Mouse (Mus musculus) megakaryocyte, embryonic 14.5 days (primary cell): ENCODE measurements at regions not wholly inside any gene's neighbourhood (a gene's known extent, or its start where the extent isn't known, plus 50 kb on each side); places are given as distances from the start of the nearest gene placed in this dataset.

ENCODE experiments used
- H3K27me3 ChIP-seq: replicated peaks from 2 replicates; pipeline ENCODE3; 2012; ENCODE audit warnings: inconsistent platforms
- H3K36me3 ChIP-seq: replicated peaks from 2 replicates; pipeline ENCODE3; 2012; ENCODE audit warnings: low read length, inconsistent platforms, mixed read lengths
- H3K4me1 ChIP-seq: 2 replicates; pipeline ENCODE4 v1.6.1; 2012; ENCODE audit warnings: inconsistent platforms
- H3K4me3 ChIP-seq: replicated peaks from 2 replicates; pipeline ENCODE3; 2012; ENCODE audit warnings: moderate library complexity, mild to moderate bottlenecking, inconsistent platforms
- H3K9me3 ChIP-seq: 2 replicates; pipeline ENCODE4 v1.6.1; 2012; ENCODE audit warnings: inconsistent platforms
- FLI1 ChIP-seq: IDR thresholded peaks from 2 replicates; pipeline ENCODE4 v1.6.1; 2012; ENCODE audit warnings: low read length, inconsistent platforms, mixed read lengths
- GATA1 ChIP-seq: IDR thresholded peaks from 3 replicates; pipeline ENCODE4 v1.6.1; 2012; ENCODE audit warnings: mixed read lengths, low read length, inconsistent platforms, borderline replicate concordance

DNA sequence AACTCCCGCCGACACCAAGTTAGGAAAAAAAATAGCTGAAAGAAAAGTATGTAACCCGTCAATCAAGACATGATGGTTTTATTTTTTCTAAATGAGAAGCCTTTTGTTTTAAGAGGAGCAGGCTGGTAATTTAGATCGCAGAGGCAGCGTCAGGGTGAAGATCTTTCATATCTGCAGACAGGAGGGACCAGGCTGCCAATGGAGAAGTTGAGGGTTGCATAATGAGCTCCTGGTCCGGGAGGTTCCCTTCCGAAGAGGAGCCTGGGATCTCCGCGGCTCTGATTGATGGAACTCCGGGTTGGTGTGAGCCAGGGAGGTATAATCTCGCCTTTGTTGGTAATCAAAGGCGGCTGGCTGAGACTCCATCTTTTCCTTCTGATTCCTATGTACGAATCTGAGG is 168.8 kb upstream of the Mvb12b start:
- TF ChIP-seq GATA1 (no peak), FLI1 (no peak)
- Histone ChIP-seq H3K4me1 (peaks cover 9% of the 10 kb centered on the region), H3K36me3 (no peaks in the 10 kb centered on the region), H3K4me3 (no peak overlapping the region), H3K9me3 (peaks cover 24% of the 10 kb centered on the region), H3K27me3 (peaks cover 15% of the 10 kb centered on the region)

DNA sequence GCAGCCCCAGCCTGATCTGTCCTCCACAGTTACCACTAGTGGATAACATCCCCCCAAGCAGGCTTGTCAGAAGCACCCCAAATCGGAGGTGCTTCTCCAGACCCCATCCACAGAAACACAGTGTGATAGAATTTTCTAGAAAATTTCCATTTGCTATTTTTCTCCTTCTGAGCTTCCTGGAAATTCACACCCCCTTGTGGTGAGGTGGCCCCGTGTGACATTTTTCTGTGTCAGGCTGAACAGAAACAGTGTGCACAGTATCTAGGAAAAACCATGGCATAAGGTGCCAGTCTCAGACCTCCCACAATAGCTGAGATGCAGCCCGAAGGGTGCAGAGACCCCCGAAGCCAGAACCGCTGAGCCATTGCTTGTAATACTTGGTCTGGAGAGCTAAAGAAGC is 155.3 kb upstream of the Mvb12b start:
- H3K27me3 ChIP-seq, result peaks cover 30% of the 10 kb centered on the region
- H3K4me1 ChIP-seq, result peaks cover 4% of the 10 kb centered on the region; the same call in 1 of the 2 replicates
- H3K4me3 ChIP-seq, result no peak overlapping the region
- no peak for TF ChIP-seq GATA1
- TF ChIP-seq FLI1, result no peak
- peaks cover 8% of the 10 kb centered on the region for H3K9me3 ChIP-seq
- no peaks in the 10 kb centered on the region for H3K36me3 ChIP-seq

DNA sequence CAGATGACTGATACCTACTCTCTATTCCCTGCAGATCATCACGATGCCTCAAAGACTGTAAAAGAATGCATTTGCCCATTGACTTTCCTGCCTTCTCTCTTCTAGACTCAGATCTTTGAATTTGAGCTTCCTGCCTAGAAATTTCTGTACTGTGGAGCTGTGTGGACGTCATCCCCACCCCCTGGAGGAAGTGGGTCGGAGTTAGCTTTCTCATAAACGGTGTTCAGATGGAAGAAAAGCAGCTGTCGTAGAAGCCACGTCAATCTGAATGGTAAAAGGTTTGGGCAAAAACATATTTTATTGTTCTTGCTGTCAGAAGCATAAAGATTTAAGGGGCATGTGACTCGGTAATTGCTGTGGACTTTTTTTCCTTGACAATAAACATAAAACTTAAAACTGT is 154.6 kb upstream of the Mvb12b start:
- TF ChIP-seq GATA1, result no peak
- TF ChIP-seq FLI1, result no peak
- Histone ChIP-seq H3K4me1 (peaks cover 4% of the 10 kb centered on the region; the same call in 1 of the 2 replicates), H3K9me3 (peaks cover 2% of the 10 kb centered on the region), H3K27me3 (peaks cover 32% of the 10 kb centered on the region), H3K36me3 (no peaks in the 10 kb centered on the region), H3K4me3 (no peak overlapping the region)

DNA sequence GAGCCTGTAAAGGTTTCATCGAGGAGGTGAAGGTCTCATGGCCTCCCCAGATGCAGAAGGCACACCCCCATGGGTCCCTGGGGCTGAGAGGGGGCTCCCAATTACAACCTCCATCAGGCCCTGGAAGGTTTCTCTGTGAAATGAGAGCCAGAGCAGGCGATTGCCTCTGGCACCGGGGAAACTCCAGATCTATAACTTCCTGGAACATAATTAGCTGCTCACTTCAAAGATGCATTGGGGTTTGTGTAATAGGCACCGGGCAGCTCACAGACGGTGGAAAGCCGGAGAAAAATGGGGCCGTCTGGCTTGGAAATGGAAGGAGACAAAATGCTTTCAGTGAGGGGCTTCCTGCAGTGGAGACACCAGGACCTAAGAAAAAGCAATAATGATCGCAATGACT is 151.2 kb upstream of the Mvb12b start:
- H3K36me3 ChIP-seq, result no peaks in the 10 kb centered on the region
- no peaks in the 10 kb centered on the region for H3K9me3 ChIP-seq
- H3K4me1 ChIP-seq, result peaks cover 4% of the 10 kb centered on the region; the same call in 1 of the 2 replicates
- H3K4me3 ChIP-seq, result no peak overlapping the region
- TF ChIP-seq FLI1 (no peak), GATA1 (no peak)
- H3K27me3 ChIP-seq, result peaks cover 45% of the 10 kb centered on the region

DNA sequence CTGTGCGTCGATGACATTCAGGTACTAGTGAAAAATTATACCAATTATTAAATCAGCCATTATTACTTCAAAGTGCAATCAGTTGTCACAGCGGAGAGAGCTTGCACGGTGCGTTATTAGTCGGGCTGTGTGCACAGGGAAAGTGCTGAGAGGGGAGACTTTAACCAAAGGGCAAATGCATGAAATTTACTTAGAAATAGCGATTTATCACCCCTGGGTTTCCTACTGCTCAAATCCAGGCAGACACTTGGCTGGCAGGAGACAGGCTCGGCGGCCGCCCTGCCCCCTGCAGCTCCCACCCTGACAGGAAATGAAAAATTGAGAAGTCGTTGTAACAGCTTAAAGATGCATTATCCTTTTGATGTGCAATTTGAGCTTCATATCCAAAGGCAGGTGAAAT is 145.5 kb upstream of the Mvb12b start:
- H3K4me3 ChIP-seq, result no peak overlapping the region
- H3K9me3 ChIP-seq, result no peaks in the 10 kb centered on the region
- H3K27me3 ChIP-seq, result peaks cover 66% of the 10 kb centered on the region
- H3K36me3 ChIP-seq, result no peaks in the 10 kb centered on the region
- no peaks in the 10 kb centered on the region for H3K4me1 ChIP-seq
- TF ChIP-seq GATA1 (no peak), FLI1 (no peak)

DNA sequence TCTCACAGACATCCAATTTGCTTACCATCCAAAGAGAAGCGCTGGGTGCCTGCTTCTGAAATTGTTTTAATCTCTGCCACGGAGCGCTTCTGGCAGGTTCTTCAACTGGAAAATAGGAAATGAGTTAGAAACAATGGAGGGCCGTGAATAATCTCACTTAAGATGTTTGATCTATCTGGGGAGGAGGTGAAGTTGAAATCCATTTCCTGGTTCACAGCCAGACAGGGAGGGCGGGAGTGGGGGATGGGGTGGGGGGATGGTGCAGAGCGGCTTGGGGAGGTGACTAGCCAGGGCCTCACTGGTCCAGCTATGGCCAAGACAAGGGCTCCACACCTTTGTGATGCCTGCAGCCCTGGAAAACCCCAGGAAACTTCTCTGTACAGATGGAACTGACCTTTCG is 143.7 kb upstream of the Mvb12b start:
- Histone ChIP-seq H3K36me3 (no peaks in the 10 kb centered on the region), H3K4me1 (peaks cover 5% of the 10 kb centered on the region; the same call in 1 of the 2 replicates)
- TF ChIP-seq FLI1 (no peak), GATA1 (no peak)

DNA sequence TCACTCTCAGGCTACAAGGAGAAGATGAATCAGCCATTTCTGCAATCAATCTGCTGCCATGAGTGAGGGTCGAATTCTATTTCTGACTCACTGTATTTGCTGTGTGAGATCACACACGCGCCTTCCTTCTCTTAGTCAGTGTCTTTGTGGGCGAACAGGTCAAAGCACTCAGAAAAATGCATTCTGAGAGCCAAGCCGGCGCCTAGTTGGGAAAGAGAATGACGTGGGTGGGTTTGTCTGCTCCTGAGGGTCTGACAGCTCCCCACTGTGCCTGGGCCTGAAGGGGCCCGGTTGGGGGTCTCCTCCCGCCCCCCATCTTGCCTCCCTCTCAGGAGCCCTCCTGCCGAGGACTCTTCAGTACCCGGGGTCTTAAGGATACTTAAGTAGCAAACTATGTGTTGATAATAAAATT is 143.3 kb upstream of the Mvb12b start:
- Histone ChIP-seq H3K9me3 (no peaks in the 10 kb centered on the region), H3K4me3 (no peak overlapping the region), H3K4me1 (peaks cover 5% of the 10 kb centered on the region; the same call in 1 of the 2 replicates), H3K27me3 (peaks cover 76% of the 10 kb centered on the region), H3K36me3 (no peaks in the 10 kb centered on the region)
- no peak for TF ChIP-seq FLI1
- no peak for TF ChIP-seq GATA1

More for the DNA sequence above, 143.7 kb upstream of the Mvb12b start:
- Histone ChIP-seq H3K27me3 (peaks cover 76% of the 10 kb centered on the region), H3K4me3 (no peak overlapping the region), H3K9me3 (no peaks in the 10 kb centered on the region)

DNA sequence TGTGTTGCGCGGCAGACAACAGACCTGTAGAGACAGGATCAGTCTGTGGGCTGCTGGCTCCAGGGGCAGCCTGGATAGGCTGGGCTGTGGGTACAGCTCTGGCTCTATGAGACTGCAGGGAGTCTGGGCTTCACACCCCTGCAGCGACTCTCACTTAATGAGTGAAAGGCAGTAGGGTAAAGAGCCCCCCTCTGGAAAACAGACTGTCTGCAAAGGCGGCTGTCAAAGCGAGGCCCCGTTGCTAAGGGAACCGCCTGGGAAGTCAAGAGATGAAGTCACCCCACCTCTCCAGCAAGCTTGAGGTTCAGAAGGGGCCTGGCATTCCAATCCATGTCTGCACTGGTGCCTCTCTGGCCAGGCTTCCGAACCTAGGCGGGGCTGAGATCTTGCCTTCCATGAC is 139.7 kb upstream of the Mvb12b start:
- Histone ChIP-seq H3K9me3 (no peaks in the 10 kb centered on the region), H3K36me3 (no peaks in the 10 kb centered on the region), H3K27me3 (peaks cover 52% of the 10 kb centered on the region), H3K4me3 (no peak overlapping the region), H3K4me1 (peaks cover 5% of the 10 kb centered on the region; the same call in 1 of the 2 replicates)
- no peak for TF ChIP-seq FLI1
- TF ChIP-seq GATA1, result no peak

DNA sequence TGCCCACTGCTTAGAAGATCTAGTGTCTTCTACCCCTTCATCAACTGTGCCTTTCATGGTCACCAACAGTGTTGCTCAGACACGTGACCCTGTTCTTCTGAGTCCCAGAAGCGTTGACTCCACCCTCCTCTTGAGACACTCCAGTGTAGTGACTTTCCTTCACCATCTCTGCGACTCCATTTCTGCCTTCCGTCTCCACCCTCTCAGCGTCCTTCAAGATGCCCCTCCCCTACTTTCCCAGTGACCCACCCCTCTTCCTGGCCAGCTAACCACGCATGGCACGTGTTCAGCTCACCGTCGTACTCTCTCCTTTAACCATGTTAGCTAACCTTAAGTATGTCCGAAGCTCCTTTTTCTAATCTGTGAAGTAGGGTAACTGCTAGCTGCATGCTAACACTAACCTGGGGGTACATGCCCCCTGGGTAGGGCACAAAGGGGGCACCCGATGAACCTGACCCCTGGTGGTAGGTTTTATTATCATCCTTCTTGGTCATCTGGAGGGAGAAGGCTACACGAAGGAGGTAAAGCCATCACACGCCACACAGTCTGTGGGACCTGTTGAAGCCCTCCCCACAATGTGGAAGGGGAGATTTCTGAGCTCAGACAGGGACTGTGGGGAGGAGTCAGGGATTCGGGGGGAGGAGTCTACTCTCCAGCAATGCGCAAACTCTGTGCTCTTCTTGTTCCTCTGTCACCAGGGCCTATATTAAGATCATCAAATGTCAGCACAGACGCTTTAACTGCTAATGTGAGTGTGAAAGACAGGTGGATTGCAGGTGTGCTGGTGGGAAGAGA is 139.0 kb upstream of the Mvb12b start:
- Histone ChIP-seq H3K4me1 (peaks cover 5% of the 10 kb centered on the region; the same call in 1 of the 2 replicates), H3K27me3 (peaks cover 47% of the 10 kb centered on the region), H3K9me3 (peaks cover 3% of the 10 kb centered on the region), H3K36me3 (no peaks in the 10 kb centered on the region), H3K4me3 (no peak overlapping the region)
- TF ChIP-seq GATA1 (no peak), FLI1 (no peak)

DNA sequence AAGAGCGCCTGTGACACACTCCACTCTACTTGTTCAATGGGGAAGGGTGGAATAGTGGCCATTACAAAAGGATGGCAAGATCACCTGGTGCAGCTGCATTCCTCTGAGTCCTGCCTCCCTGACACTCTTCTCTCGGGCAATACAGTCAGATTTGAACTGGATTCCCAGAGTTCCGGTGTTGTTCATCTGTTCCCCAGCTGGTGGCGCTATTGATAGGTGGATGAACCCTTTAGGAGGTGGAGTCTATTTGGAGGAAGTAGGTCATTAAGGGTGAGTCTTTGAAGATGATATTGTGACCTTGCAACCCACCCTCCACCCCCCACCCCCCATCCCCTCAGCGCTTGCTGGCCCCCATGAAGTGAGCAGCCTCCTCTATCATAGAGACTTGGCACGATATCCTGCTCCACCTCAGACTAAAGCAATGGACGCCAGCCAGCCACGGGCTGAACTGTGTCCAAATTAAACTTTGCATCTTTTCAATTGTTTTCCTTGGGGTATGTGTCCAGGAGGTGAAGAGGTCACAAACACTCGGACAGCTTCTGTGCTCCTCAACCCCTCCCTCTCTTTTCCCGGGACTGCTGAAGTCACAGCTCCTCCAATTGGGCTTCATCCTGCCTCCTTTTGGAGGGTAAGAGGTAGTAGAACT is 138.1 kb upstream of the Mvb12b start:
- H3K9me3 ChIP-seq, result peaks cover 9% of the 10 kb centered on the region
- H3K4me3 ChIP-seq, result no peak overlapping the region
- H3K36me3 ChIP-seq, result no peaks in the 10 kb centered on the region
- H3K4me1 ChIP-seq, result peaks cover 5% of the 10 kb centered on the region; the same call in 1 of the 2 replicates
- TF ChIP-seq FLI1 (no peak), GATA1 (no peak)
- H3K27me3 ChIP-seq, result peaks cover 41% of the 10 kb centered on the region
